Mouse (Mus musculus): ENCODE measurements around the gene Vamp5. TPM values are rescaled to one million over a fixed set of nuclear protein-coding genes. Genes with fewer than 3 reads are reported as not detected.

The Vamp5 gene
- polyA plus RNA-seq, 1 experiment from 2014 or later: 15.4 TPM

DNA sequence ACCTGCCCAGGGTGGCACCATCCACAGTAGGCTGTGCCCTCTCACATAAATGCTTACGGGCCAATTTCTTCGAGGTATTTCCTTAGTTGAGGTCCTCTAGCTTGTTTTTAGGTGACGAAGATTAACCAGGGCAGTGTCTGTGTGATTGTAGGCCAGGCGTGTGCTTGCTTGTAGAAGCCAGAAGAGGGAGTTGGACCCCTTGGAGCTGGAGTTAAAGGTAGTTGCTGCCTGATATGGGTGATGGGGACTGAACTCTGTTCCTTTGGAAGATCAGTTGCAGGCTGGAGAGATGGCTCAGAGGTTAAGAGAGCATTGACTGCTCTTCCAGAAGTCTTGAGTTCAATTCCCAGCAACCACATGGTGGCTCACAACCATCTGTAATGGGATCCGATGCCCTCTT lies 34.9 kb upstream of the Vamp5 start:
- peak; percentile 6 for DNase-seq (ENCODE audit: low spot score, missing footprints)
- 86% methylated on average over 5 of the region's 5 CpGs for WGBS
- Histone ChIP-seq H3K9me3 (ENCODE audit: control insufficient read depth, low read length) (no peaks in the 10 kb centered on the region), H3K4me1 (ENCODE audit: control insufficient read depth, insufficient read depth, low read length) (peaks cover 5% of the 10 kb centered on the region), H3K9ac (ENCODE audit: low read length) (no peak overlapping the region), H3K36me3 (ENCODE audit: control insufficient read depth, insufficient read depth, low read length) (peaks cover 7% of the 10 kb centered on the region; the same call in 1 of the 2 replicates), H3K4me2 (no peak overlapping the region), H3K27me3 (ENCODE audit: control insufficient read depth, insufficient read depth, low read length) (no peaks in the 10 kb centered on the region), H3K4me3 (ENCODE audit: low read depth, low read length) (no peak overlapping the region), H3K27ac (ENCODE audit: low read depth, low read length) (no peak overlapping the region)
- no peak for ATAC-seq (ENCODE audit: low FRiP score)

DNA sequence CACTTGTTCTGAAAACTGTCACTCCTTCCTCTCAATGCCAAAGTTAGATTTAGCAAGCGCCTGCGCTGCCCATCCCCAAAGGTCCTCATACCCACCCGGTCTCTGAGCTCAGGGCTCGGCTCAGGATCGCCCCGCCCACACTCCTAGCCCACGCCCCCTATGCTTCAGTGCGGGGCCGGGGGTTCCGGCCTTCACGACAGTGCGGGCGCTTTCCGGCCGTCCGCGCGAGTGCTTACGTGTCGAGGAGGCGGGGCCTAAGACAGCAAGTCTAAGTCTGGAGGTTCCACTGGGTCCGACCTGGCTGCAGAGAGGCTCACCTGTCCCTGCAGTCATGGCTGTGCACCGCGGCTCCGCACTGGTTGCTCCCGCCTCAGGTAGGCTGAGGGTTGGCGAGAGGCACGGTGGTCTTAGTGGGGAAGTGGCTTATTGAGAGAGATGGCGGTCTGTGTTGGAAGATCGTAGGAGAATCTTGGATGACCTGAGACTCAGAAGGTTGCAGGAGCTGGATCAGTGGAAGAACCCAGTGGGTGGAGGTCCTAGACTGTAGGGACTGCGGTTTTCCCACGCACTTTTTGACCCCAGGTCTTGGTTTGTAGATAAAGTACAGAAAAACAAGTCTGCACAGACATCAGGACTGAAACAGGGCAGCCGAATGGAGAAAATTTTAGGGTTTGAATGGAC lies 33.9 kb upstream of the Vamp5 start, which contains the start of gene Ggcx:
TSS of gene Ggcx (plus strand) at position 233 of the 681 bp plus-strand sequence.
- H3K27me3 ChIP-seq (ENCODE audit: control insufficient read depth, insufficient read depth, low read length): no peaks in the 10 kb centered on the region
- peak within 1 kb of the TSS; percentile 79 for H3K9ac ChIP-seq (ENCODE audit: low read length)
- WGBS: 2% methylated on average over 33 of the region's 33 CpGs
- H3K9me3 ChIP-seq (ENCODE audit: control insufficient read depth, low read length): no peaks in the 10 kb centered on the region
- H3K36me3 ChIP-seq (ENCODE audit: control insufficient read depth, insufficient read depth, low read length): peaks cover 7% of the 10 kb centered on the region; the same call in 1 of the 2 replicates
- DNase-seq (ENCODE audit: low spot score, missing footprints) (peak; percentile 99), ATAC-seq (ENCODE audit: low FRiP score) (peak; percentile 97)
- H3K4me2 ChIP-seq: peak within 1 kb of the TSS; percentile 72
- H3K27ac ChIP-seq (ENCODE audit: low read depth, low read length): 0 out of 2 replicates have a peak within 1 kb of the TSS, but pooled peaks have one; percentile 1
- peak within 1 kb of the TSS; percentile 79 for H3K4me3 ChIP-seq (ENCODE audit: low read depth, low read length)
- peaks cover 5% of the 10 kb centered on the region for H3K4me1 ChIP-seq (ENCODE audit: control insufficient read depth, insufficient read depth, low read length)

DNA sequence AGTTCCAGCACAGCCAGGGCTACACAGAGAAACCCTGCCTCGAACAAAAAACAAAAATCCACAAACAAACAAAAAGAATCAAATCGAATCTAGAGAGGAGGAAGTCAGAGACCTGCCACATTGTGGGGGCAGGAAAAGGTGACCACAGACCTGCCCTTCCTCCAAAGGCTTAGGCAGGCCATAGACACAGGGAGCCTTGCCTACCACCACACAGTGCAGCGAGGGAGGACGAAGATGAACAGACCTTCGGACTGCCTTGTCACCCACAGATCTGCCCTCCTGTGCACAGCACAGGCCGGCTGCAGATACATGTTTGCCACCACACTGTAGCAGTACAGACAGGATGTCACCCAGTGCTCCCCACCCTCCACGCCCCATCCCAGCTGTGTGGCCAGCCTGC lies 30.2 kb upstream of the Vamp5 start:
- Histone ChIP-seq H3K4me3 (ENCODE audit: low read depth, low read length) (no peak overlapping the region), H3K4me1 (ENCODE audit: control insufficient read depth, insufficient read depth, low read length) (peaks cover 5% of the 10 kb centered on the region), H3K4me2 (no peak overlapping the region), H3K9ac (ENCODE audit: low read length) (no peak overlapping the region), H3K9me3 (ENCODE audit: control insufficient read depth, low read length) (no peaks in the 10 kb centered on the region), H3K27me3 (ENCODE audit: control insufficient read depth, insufficient read depth, low read length) (no peaks in the 10 kb centered on the region), H3K36me3 (ENCODE audit: control insufficient read depth, insufficient read depth, low read length) (no peaks in the 10 kb centered on the region), H3K27ac (ENCODE audit: low read depth, low read length) (no peak overlapping the region)
- ATAC-seq (ENCODE audit: low FRiP score): no peak
- WGBS: 88% methylated on average over 7 of the region's 7 CpGs
- DNase-seq (ENCODE audit: low spot score, missing footprints): no peak

DNA sequence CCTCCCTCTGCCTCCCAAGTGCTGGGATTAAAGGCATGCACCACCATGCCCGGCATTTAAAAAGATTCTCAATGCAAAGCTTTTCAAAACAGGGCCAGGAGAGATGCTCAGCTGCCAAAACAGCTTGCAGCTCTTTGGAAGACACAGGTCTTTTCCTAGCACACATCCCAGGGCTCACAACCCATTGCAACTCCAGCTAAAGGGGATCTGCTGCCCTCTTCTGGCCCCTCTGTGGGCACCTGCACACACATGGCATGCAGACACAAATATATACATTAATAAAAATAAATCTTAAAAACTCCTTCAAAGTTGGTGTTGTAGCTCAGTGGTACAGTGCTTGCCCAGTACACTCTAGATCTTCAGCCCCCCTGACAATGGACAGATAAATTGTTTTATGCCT lies 29.7 kb upstream of the Vamp5 start:
- ATAC-seq (ENCODE audit: low FRiP score) (no peak), DNase-seq (ENCODE audit: low spot score, missing footprints) (peak; percentile 37)
- Histone ChIP-seq H3K4me1 (ENCODE audit: control insufficient read depth, insufficient read depth, low read length) (peaks cover 4% of the 10 kb centered on the region), H3K4me2 (no peak overlapping the region), H3K27me3 (ENCODE audit: control insufficient read depth, insufficient read depth, low read length) (no peaks in the 10 kb centered on the region), H3K27ac (ENCODE audit: low read depth, low read length) (no peak overlapping the region), H3K9me3 (ENCODE audit: control insufficient read depth, low read length) (no peaks in the 10 kb centered on the region), H3K4me3 (ENCODE audit: low read depth, low read length) (no peak overlapping the region), H3K9ac (ENCODE audit: low read length) (no peak overlapping the region), H3K36me3 (ENCODE audit: control insufficient read depth, insufficient read depth, low read length) (no peaks in the 10 kb centered on the region)
- WGBS: 33% methylated on average over 1 of the region's 1 CpGs

DNA sequence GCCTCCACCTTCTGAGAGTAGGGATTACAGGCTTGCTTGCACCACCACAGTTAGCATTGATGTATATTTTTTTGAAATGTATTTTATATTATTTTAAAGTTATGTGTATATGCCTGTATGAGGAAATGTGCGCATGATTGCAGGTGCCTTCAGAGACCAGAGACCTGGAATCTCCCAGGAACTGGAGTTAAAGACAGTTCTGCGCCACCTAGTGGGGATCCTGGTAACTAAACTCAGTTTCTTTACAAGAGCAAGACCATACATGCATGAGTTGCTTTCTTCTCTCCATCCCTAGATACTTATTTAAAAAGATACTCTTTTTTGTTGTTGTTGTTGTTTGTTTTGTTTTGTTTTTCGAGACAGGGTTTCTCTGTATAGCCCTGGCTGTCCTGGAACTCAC lies 29.3 kb upstream of the Vamp5 start:
- Histone ChIP-seq H3K27me3 (ENCODE audit: control insufficient read depth, insufficient read depth, low read length) (no peaks in the 10 kb centered on the region), H3K4me1 (ENCODE audit: control insufficient read depth, insufficient read depth, low read length) (peaks cover under 1% of the 10 kb centered on the region; the same call in 1 of the 2 replicates), H3K4me3 (ENCODE audit: low read depth, low read length) (no peak overlapping the region), H3K9ac (ENCODE audit: low read length) (no peak overlapping the region), H3K9me3 (ENCODE audit: control insufficient read depth, low read length) (no peaks in the 10 kb centered on the region), H3K4me2 (no peak overlapping the region), H3K27ac (ENCODE audit: low read depth, low read length) (no peak overlapping the region), H3K36me3 (ENCODE audit: control insufficient read depth, insufficient read depth, low read length) (no peaks in the 10 kb centered on the region)
- DNase-seq (ENCODE audit: low spot score, missing footprints) (peak; percentile 97), ATAC-seq (ENCODE audit: low FRiP score) (no peak)
- WGBS: 20% methylated on average over 3 of the region's 3 CpGs

DNA sequence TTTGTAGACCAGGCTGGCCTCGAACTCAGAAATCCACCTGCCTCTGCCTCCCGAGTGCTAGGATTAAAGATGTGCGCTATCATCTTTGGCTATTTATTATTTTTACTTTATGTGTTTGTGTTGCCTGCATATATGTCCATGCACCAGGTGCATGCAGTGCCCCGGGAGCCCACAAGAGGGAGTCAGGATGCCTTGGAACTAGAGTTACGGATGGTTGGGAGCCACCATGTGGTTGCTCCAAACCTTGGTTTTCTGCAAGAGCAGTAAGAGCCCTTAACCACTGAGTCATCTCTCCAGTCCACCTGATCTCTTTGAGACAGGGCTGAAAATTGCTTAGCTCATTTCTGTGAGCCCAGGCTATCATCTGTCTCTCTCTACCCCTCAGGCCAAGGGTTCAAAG lies 26.9 kb upstream of the Vamp5 start:
- no peak overlapping the region for H3K27ac ChIP-seq (ENCODE audit: low read depth, low read length)
- H3K9ac ChIP-seq (ENCODE audit: low read length): no peak overlapping the region
- ATAC-seq (ENCODE audit: low FRiP score): peak; percentile 68

DNA sequence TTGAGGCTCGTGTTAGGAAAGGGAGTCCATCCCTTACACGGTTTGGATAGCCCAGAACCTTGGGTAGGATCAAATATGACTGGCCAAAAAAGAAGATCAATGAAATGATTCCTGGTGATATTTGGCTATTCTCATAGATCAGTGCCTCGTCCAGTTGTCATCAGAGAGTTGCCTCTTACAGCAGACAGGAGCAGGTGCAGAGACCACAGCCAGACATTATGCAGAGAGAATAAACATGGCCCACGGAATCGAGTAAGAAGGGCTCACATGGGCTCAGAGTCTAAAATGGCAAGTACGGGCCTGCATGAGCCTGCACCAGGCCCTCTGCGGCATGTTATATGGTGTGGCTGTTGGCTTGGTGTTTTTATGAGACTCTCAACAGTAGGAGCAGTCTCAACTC lies 25.1 kb upstream of the Vamp5 start:
- no peaks in the 10 kb centered on the region for H3K4me1 ChIP-seq (ENCODE audit: control insufficient read depth, insufficient read depth, low read length)
- peak; percentile 64 for DNase-seq (ENCODE audit: low spot score, missing footprints)
- no peaks in the 10 kb centered on the region for H3K9me3 ChIP-seq (ENCODE audit: control insufficient read depth, low read length)
- no peak overlapping the region for H3K4me3 ChIP-seq (ENCODE audit: low read depth, low read length)
- 78% methylated on average over 7 of the region's 7 CpGs for WGBS
- no peak overlapping the region for H3K27ac ChIP-seq (ENCODE audit: low read depth, low read length)
- H3K9ac ChIP-seq (ENCODE audit: low read length): no peak overlapping the region
- ATAC-seq (ENCODE audit: low FRiP score): no peak
- H3K36me3 ChIP-seq (ENCODE audit: control insufficient read depth, insufficient read depth, low read length): no peaks in the 10 kb centered on the region
- H3K27me3 ChIP-seq (ENCODE audit: control insufficient read depth, insufficient read depth, low read length): no peaks in the 10 kb centered on the region
- H3K4me2 ChIP-seq: no peak overlapping the region

More for the DNA sequence above, 26.9 kb upstream of the Vamp5 start:
- WGBS: 3% methylated on average over 5 of the region's 5 CpGs
- no peaks in the 10 kb centered on the region for H3K27me3 ChIP-seq (ENCODE audit: control insufficient read depth, insufficient read depth, low read length)
- no peak overlapping the region for H3K4me2 ChIP-seq
- H3K9me3 ChIP-seq (ENCODE audit: control insufficient read depth, low read length): no peaks in the 10 kb centered on the region
- H3K4me1 ChIP-seq (ENCODE audit: control insufficient read depth, insufficient read depth, low read length): no peaks in the 10 kb centered on the region
- H3K4me3 ChIP-seq (ENCODE audit: low read depth, low read length): no peak overlapping the region
- peak; percentile 98 for DNase-seq (ENCODE audit: low spot score, missing footprints)
- no peaks in the 10 kb centered on the region for H3K36me3 ChIP-seq (ENCODE audit: control insufficient read depth, insufficient read depth, low read length)

DNA sequence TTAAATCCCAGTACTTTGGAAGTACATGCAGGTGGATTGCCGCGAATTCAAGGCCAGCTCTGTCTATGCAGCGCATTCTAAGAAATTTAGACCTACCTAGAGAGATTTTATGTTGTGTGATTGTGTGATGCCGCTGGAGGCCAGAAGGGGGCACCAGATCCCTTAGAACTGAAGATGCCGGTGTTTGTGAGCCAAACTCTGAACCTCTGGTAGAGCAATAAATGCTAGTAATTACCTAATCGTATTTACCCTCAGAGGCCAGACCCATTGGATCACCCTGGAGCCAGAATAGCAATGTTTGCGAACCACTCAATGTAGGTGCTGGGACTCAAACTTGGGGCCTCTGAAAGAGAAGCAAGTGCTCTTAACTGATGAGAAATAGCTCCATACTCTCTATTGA lies 21.6 kb upstream of the Vamp5 start:
- Histone ChIP-seq H3K36me3 (ENCODE audit: control insufficient read depth, insufficient read depth, low read length) (no peaks in the 10 kb centered on the region), H3K27me3 (ENCODE audit: control insufficient read depth, insufficient read depth, low read length) (no peaks in the 10 kb centered on the region), H3K4me3 (ENCODE audit: low read depth, low read length) (no peak overlapping the region), H3K9me3 (ENCODE audit: control insufficient read depth, low read length) (no peaks in the 10 kb centered on the region), H3K27ac (ENCODE audit: low read depth, low read length) (no peak overlapping the region), H3K4me1 (ENCODE audit: control insufficient read depth, insufficient read depth, low read length) (no peaks in the 10 kb centered on the region), H3K9ac (ENCODE audit: low read length) (no peak overlapping the region), H3K4me2 (no peak overlapping the region)
- WGBS: 26% methylated on average over 7 of the region's 7 CpGs
- peak; percentile 97 for DNase-seq (ENCODE audit: low spot score, missing footprints)
- 0 out of 2 replicates have a peak, but pooled peaks have one; percentile 35 for ATAC-seq (ENCODE audit: low FRiP score)

DNA sequence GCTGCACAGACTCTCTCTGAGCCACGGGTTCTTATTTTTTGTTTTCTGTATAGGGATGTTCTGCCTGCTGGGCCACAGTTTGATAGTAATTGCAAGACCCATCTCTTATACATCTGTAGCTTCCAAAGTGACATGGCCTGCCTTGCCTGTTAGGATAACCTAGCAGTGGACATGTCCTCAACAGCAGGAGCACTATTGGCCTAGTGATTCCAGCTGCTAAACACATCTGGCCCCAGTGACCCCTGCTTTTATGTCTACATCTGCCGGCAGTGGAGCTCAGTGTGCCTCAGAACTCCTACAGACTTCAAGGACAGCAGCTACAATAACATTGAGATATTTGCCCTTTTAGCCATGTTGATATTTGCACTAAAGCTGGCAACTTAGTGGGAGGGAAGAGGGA lies 19.7 kb upstream of the Vamp5 start:
- WGBS: 53% methylated on average over 2 of the region's 2 CpGs
- H3K27me3 ChIP-seq (ENCODE audit: control insufficient read depth, insufficient read depth, low read length): no peaks in the 10 kb centered on the region
- peak; percentile 72 for DNase-seq (ENCODE audit: low spot score, missing footprints)
- no peaks in the 10 kb centered on the region for H3K4me1 ChIP-seq (ENCODE audit: control insufficient read depth, insufficient read depth, low read length)
- H3K36me3 ChIP-seq (ENCODE audit: control insufficient read depth, insufficient read depth, low read length): no peaks in the 10 kb centered on the region
- H3K4me2 ChIP-seq: no peak overlapping the region
- no peak overlapping the region for H3K27ac ChIP-seq (ENCODE audit: low read depth, low read length)
- H3K9me3 ChIP-seq (ENCODE audit: control insufficient read depth, low read length): no peaks in the 10 kb centered on the region
- ATAC-seq (ENCODE audit: low FRiP score): no peak
- no peak overlapping the region for H3K4me3 ChIP-seq (ENCODE audit: low read depth, low read length)
- no peak overlapping the region for H3K9ac ChIP-seq (ENCODE audit: low read length)
